Mouse (Mus musculus): ENCODE data around the gene Gadd45a.
A peak's percentile ranks its signal among the peaks of the same experiment; 100 is the strongest.

Gadd45a gene

DNA sequence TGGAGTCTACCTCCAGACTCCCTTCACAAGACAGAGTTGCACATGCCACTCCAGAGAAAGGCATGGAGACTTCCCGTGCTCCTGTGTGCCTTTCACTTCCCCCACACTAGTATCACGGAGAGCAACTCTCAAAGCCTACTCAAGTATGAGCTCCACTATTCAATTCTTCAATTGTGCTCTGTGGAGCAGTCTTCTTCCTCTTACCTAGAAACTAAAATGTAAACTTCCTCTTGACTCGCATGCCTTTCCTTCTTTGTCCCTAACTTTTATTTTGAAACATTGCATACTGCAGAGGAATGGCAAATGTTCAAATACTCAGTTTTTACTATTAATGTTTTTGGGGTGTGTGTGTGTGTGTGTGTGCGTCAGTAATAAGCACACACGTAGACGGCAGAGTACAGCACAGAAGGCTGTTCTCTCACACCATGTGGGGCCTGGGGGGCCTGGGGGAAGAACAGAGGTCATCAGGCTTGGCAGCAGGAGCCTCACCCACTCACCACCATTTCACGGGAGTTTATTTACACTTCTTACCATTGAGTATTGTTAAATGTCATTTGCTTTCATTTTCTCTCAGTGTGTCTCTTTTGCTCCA lies 20.6 kb downstream of the Gadd45a start:
- no peak for DNase-seq

DNA sequence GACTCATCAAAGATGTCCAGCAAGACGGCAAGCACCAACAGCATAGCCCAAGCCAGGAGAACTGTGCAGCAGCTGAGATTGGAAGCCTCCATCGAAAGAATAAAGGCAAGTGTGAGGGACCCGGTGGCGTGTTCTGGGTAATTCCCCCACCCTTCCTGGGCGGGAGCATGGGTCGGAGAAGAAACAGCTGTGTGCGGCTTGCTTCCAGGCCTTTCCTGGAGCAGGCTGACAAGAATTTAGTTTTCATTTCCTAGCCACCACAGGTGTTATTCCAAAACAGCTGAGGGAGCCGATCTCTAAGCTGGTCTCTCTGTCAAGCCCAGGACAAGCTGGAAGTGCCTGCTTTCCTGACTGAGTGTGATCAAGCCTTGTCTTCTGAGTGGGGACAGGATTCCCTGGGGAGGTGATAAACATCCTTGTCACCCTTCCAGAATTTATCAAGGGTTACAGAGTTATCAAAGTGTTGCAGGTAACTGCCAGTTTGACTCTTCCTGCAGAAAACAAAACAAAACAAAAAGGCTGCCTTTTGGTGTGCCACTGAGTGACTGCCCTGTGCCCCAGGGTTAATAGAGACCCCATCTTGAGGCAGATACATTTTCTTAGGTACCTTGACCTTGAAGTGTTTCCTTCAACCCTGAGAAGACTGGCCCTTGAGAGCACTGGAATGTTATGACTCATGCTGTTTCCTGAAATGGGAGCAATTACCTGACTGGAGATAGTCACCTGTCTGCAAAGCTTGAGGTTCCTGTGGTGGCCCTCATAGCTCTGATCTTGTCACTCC lies 21.3 kb downstream of the Gadd45a start:
- no peak for DNase-seq

- DNase-seq, result peak; percentile 87
Measured at GRCm38 (mm10) chr6:67014679-67015075, 22.6 kb downstream of the Gadd45a start.

DNA sequence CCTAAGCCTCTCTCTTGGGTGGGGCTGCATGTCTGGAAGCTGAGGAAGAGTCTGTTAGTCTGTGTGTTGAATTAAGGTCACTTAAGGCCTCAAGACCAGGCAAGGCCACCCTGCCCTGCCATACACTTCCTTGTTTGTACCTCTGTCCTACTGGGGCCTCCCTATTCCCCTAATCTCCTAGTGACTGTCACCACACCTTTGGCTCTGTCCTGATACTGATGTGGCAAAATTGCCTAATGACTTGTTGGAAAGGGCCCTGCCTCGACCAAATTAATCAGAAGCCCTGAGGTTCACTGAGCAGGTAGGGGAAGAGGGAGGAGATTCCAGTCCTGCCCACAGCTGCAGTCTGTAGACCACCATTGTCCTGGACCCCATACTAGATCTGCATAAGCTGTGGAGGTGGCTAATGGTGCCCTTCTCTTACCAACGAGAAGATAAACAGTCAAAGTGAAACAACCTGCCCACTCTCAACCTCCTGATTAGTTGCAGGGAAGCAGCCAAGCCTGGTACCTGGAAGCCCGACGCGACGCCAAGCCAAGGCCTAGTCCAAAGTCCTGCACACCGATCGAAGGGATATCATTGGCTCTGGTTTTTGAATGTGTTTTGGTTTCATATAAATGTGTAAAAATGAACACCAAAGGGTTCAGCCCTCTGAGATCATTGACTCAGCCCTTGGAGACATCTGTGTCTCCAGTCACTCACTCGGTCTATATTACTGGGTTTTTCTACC lies 23.1 kb downstream of the Gadd45a start:
- DNase-seq, result peak; percentile 47

- peak; percentile 56 for DNase-seq
Measured at GRCm38 (mm10) chr6:67013293-67013948, 23.8 kb downstream of the Gadd45a start.

DNA sequence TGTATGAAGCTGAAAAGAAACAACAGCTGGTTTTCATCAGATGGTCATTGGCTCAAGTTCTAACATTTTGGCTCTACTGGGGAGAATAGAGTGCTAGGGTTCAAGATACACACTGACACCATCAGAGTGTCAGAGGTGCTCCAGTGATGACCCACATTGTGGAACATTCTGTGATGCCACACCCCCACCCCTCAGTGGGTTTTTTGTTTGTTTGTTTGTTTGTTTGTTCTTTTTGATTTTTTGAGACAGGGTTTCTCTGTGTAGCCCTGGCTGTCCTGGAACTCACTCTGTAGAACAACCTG lies 26.1 kb downstream of the Gadd45a start:
- DNase-seq, result no peak

GRCm38 (mm10) chr6:67010370-67011216 lies 26.7 kb downstream of the Gadd45a start:
- no peak for DNase-seq

DNA sequence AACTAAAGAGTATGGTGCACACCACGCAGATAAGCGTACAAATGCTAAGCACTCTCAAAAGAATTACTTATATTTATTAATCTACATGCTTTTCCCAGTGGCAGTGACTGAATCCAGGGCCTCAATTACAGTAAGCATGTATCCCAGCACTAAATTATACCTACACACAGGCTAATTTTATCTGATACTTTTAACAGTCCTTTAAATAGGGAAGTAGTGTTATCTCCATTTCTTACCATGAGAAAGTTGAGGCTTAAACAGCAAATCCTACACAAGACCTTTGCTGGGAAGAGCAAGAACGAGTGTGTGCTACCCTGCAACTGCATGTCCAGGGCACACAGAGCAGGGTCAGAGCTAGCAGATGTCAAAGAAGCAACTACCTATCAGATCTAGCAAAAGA lies 27.4 kb downstream of the Gadd45a start:
- DNase-seq, result no peak

DNA sequence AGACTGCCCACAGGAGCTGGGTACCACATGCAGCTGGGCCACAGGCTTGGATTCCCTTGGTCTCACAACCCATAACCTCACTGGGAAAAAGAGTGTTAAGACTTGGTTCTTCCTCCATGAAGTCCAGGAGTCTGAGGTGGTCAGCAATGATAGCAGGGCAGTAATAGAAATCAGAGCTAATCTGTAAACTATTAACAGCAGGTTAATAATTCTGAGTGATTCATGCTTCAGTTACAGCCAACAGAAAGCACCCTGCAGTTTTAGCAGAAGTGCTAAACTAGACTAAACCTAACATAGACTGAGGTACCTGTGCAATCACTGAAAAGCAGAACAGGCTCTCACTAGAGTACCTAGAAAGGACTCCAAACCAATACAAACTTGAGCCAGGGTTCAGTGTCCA lies 37.5 kb downstream of the Gadd45a start:
- peak; percentile 44 for DNase-seq

DNA sequence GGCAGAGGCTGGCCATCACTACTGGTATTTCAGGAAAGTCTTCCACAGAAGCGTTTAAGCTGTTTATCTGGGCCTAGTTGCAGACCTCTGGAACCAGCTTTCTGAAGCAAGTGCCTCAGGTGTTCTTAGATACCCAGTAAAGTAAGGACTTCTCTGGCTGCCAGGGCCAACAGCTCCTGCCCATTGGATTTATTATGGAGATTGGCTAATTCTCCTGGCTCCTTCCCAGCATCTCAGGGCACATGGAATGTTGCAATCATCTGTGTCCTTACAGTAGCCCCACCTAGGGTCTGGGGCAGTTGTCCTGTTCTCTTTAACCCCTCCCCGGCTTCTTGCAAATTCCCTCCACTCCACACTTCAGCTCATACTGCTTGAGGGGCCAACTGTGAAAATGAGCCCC lies 38.6 kb downstream of the Gadd45a start:
- peak; percentile 81 for DNase-seq

DNA sequence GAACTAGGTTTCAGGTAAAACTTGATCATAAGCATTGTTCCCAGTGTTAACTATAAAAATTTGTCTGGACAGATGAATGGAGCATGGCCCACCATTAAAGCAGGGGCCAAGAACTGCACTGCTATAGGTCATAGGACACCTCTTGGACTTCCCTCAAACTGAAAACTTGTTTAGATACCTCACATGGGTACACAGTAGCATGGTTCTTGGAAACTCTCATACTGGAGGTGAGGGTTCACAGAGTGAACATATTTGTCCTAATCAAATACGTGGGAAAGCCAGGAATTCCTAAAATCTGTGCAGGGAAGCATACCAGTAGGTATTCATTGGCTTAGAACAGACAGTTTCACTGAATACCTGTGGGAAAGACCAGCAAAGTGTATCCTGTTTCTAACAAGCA lies 41.0 kb downstream of the Gadd45a start:
- no peak for DNase-seq

DNA sequence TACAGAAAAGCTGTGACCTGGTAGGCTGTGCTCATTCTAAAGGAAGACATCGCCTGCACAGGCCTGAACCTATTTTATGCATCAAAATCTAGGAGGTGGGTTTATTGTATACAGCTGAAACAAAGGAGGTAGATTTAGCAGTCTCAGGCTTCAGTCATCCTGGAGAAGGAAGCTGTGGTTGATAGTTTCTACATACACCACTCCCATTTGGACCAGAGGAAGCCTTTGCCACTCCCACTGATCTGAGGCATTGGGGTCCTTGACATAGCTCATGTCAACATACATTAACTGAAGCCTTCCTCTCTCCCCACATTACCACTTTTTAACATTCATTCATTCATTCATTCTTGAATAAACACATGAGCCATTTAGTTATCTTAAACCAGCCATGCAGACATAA lies 41.4 kb downstream of the Gadd45a start:
- no peak for DNase-seq

- DNase-seq, result no peak
Measured at GRCm38 (mm10) chr6:66994981-66995380, 42.3 kb downstream of the Gadd45a start.

DNA sequence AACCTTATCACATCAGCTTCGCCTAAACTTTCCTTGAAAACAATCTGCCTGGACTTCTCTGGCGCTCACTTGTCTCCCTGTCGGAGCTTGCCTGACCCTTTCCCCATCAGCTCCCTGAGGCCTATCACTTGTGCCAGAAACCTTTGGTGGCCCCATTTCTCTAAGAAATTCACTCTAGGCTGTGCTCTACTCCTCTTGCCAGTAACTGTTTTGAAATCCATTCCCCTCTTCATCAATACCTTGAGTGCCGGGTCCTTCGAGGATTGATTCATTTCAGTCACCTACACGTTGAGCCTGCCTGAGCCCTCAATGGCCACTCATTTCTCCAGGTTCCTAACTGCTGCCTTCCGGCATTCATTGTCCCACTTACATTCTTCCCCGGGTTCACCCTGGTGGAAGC lies 44.5 kb downstream of the Gadd45a start:
- no peak for DNase-seq

DNA sequence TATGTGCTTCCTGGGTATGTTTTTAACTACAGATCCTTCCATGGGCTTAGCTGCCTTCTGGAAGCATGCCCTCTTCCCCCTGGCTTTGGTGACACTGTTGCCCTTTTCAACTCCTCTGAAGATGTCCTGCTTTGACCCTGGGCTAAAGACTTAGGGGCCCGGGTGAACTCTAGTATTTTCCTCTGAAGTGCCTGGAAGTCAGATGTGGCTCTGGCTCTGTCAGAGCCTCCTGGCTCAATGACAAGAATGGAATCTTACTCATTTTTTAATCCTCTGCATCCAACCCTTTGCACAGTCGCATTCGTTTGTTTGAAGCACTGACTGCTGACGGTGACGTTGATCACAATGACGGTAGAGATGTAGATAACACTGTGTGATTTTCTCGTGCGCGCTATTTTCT lies 45.0 kb downstream of the Gadd45a start:
- no peak for DNase-seq

GRCm38 (mm10) chr6:66989518-66989917 lies 47.7 kb downstream of the Gadd45a start:
- no peak for DNase-seq

DNA sequence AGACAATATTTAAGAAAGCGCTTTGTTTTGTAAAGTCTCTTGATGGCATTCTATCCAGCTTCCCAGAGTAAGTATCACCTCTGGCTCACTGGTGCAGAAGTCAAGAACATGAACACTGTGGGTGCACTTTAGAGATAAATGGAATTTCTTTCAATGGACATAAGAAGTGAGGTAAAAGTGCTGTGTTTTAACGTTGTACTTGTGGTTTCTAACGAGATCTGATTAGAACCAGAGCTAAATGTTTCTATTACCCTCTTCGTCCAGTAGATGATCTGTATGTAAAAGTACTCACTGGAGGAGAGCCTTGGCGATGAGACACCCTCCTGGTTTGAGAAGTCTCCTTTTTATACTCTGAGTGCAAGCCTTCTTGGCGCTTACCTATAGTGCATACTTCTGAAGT lies 48.2 kb downstream of the Gadd45a start:
- DNase-seq, result no peak

- no peak for DNase-seq
Measured at GRCm38 (mm10) chr6:66988363-66988762, 48.9 kb downstream of the Gadd45a start.

DNA sequence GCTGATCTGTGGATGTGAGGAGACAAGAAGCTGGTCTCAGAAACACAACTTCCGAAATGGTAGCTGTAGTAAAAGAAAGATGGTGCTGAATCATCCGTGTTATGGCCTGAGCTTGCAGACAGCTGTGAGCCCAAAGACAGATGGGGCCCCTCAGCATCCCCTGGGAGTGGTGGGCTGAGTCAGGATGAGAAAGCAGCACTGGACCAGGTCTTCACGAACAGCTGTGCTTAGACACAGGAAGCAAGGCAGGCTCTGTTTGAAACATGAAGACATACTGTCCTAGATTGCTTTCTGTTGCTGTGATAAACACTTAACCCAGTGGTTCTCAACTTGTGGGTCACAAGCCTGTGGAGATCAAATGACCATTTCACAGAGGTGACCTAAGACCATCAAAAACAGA lies 49.6 kb downstream of the Gadd45a start:
- no peak for DNase-seq

- DNase-seq, result no peak
Measured at GRCm38 (mm10) chr6:66986063-66986462, 51.2 kb downstream of the Gadd45a start.

- no peak for DNase-seq
Measured at GRCm38 (mm10) chr6:66985500-66985899, 51.8 kb downstream of the Gadd45a start.

All from kidney, adult 11 months (tissue).